Mouse (Mus musculus) liver, postnatal 0 days (tissue): ENCODE data around the gene Zfp780b.

Source experiments
- CTCF ChIP-seq: sonication (generic); IDR thresholded peaks from 2 replicates; pipeline ENCODE4 v1.5.1; 2016; ENCODE audit warnings: antibody characterized with exemption, low read depth
- EP300 ChIP-seq: IDR thresholded peaks from 2 replicates; pipeline ENCODE4 v1.6.1; 2016; ENCODE audit warnings: antibody characterized with exemption, low read depth, mild to moderate bottlenecking

DNA sequence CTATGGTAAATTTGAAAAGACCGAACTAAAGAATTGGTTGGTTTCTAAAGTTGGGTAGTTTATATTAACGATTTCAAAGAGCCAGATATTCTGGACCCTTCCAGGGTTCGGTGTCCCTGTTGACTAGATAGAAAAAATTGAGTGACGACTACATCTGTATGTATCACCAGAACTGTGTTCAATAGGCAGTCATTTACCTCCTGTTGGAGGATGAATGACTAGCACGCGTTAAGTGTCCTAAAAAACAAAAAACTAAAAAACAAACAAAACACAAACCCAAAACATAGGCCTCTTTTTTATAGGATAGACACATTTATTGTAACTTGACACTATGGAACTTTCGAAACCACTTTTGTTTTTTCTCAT is 35.5 kb upstream of the Zfp780b start:
- TF ChIP-seq EP300 (no peak), CTCF (no peak)
